Mouse (Mus musculus) layer of hippocampus, adult 11-12 months (tissue): ENCODE measurements around the gene Zfhx3.

Experiments used
- DNase-seq: peaks from one replicate; pipeline ENCODE4 v3.0.0; 2022; ENCODE audit warnings: low spot score

Zfhx3 gene

DNA sequence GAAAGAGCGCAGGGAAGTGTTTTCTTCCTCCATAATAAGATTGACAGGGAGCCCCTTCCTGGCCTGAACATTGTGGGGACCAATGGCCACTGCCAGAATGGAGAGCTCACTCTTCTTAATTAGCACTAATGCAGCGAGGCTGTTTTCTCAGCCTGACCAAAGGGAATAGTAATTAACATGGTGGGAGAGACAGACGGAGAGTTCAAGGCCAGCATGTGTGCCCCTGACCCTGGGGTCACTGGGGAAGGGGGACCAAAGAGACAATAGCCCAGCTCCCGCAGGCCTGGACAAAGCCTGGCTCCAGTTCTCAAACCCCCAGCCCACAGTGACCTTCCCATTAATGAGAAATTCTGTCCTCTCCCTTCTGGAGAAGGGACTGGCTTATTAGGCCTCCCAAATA, 419.0 kb downstream of the Zfhx3 start:
- DNase-seq: no peak

DNA sequence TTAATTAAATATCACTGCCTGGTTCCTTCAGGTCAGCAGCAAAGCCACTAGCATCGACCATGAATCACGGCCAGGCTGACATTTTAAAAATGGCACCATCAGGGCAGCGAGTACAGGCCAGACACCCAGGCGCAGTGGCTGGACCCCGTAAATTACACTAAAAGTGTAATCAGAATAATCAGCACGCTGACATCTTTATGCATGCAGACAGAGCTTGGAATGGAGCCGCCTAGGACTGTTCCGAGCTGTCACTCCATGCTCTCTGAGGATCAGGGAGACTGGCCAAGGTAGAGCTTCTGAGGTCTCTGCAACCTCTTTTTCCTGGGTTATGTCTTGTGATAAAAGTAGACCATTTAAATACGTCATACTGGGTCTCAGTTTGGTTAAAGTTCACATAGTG, 420.0 kb downstream of the Zfhx3 start:
- DNase-seq: no peak

DNA sequence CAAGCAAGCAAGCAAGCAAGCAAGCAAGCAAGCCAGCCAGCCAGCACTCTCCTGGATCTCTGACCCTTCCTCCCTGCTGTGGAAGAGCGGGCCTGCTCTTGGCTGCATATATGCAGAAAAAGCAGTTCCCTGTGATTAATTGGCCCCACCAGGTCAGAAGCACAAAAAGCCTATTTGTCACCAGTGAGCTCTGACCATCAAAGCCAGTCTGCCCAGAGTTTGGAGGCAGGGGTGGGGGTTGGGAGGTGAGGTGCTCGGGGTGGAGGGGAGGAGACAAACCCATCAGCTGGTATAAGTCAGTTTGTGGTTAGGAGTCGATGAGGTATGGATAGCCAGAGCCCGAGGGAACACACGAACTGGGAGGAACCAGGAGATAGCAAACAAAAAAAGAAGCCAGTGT, 421.0 kb downstream of the Zfhx3 start:
- DNase-seq: no peak

DNA sequence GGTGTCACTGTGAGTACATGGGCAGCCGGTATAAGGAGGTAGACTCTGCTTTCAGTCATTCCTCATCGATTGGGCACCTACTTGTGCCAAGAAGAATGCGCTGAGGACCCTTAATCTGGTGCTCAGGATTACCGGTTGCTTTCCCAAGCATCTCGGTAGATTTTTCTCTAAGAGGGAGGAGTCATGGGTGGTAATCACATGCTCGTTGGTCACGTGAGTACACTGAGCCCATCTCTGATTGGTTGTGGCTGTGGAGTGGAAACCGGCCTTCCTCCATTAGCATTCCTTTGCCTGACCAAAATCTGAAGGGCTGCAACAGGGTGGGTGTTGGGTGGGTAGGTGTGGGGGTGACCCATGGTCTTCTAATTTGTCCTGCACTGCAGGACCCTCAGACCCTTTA, 421.4 kb downstream of the Zfhx3 start:
- no peak for DNase-seq

DNA sequence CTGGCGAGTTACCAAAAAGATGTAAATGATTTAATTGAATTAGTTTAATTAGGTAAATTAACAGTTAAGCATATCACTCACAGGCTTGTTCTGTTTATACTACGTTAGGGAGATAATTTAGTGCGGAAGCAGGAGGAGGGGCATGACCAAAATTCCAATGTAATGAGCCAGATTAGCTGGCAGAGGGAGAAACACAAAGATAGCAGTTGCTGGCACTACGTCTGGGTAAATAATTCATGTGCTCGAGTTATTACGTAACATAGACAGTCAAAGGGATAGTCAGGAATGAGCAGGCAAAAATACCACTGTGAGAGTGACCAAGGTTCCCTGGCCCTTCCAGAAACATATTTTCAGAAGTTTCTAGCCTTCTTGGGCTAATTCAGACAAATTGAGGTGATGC, 426.6 kb downstream of the Zfhx3 start:
- DNase-seq: peak; percentile 12

DNA sequence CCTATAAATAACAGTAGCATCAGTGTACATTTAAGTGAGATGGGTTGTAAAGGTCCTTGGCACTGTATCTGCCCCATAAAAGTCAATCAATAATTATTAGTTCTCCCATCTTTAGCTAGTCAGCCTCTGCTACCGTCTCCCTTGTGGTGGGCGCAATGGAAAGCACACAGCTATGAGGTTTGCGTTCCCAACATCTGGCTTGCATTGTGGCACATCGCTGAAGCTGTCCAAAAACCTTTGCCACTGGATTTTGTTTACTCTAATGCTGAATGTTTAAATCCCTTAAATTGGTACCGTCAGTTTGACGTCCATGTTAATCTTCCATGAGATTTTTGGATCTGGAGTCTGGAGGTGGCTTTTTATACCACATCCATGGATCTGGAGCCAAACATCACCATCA, 428.3 kb downstream of the Zfhx3 start:
- DNase-seq: no peak

DNA sequence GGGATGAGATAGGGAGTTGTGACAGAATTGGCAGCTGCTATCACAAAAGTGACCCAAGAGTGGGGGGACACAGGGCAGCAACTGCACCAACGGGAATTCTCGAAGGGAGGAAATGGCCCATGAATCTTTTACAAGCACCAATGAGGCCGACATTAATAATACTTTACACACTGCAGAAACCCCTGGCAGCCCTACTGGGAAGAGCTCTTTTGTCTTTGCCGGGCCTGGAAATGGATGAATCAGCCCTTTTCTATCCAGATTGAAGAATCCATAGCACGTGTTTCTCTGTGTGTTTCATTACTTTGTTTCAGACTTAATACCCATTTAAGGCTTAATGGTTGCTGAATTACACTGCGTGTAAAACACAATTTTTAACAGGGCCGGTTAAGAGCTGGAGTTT, 430.6 kb downstream of the Zfhx3 start:
- DNase-seq: no peak

DNA sequence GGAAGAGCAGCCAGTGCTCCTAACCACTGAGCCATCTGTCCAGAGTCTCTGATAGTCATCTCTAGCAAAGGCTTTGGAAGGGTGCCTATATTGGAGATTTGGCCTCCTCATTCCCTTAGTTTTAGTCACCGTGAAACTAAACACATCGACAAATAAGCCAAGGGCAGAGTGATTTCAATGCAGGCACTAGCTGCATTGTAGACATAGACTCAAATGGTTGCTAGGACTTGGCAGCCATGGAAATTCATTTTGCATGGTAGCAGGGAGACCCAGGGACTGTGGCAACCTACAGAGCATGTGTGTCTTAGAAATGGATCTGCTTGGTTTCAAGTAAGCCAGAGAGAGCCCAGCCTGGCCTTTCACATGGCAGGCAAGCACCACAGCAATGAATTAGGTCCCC, 435.6 kb downstream of the Zfhx3 start:
- DNase-seq: no peak

DNA sequence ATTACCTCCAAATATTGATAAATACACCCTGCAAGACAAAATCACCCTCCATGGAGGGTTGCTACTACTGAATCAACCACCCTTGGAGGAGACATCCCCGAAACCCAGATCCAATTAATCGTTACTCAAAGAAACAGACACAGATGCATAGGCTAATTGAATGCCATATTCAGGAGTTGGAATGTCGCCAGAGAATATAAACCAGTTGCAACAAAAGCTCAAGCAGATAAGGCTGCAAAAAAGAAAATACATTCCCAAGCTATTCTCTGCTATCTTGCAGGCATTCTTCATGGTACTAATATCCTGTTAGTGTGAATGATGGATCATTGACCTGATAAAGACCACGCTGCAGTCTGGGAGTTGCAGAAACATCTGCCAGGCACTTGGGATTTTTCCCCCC, 440.7 kb downstream of the Zfhx3 start:
- DNase-seq: no peak

DNA sequence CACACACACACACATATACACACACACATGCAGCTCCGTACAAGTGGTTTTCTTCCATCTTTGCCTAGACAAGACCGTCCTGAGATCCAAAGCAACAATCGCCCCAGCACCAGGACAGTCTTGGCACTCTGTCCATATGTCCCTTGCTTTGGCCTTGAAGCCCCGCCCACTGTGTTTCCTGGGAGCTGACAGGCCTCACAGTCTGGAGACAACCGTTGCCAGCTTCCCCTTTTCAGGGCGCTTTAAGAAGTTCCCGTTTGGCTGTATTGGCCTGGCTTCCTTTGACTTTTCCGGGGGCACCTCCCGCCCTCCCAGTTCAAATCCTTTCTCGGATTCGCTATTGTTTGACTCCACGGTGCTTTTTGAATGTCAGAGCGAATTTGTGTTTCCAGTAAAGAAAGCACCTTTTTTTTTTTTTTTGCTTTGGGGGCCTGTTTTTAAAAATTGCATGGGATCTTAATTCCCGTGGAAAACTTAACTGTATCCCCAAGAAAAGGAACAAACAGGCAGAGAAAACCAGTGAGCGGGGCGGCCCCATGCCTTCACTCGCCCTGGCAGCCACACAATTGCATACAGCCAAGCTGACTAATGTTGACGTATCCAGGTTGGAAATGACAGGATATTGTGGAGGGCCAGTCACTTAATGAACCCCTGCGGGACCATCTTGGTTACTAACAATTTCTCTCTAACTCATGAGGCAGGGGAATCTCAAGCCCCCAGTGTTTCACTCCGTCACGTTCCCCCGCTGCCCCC, 444.9 kb downstream of the Zfhx3 start:
- DNase-seq: peak; percentile 40

DNA sequence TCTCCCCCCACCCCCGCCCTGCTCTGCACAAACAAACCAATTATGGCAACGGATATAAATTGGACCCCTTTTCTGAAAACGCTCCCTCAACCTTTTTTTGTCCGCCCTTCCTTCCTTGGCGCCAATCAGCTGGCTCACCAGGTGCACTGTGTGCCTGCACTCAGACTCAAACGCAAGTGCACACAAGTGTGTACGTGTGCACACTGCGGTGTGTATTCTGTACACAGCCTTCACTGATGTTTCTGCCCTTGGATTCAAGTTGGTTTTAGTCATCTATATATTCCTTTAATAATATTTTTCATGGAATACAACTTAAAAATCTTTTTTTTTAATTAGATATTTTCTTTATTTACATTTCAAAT, 445.4 kb downstream of the Zfhx3 start:
- DNase-seq: no peak

DNA sequence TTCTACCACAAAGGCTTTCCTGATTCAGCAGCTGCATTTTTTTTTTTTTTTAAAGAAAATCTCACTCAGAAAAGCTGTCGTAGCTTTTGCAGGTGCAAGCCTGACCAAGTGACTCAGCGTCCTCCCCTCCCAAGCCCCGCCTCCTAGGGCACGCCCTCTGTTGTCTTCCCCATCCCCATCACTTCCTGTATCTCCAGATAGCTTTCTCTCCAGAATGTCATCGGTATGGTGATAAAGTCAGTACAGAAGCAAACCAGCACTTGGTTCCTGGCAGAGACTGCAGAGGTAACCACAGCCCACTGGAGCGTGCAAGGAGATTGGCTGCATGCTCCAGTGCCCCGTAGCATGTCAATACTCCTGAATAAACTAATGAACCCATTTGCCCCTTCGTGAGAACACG, 450.5 kb downstream of the Zfhx3 start:
- DNase-seq: no peak

DNA sequence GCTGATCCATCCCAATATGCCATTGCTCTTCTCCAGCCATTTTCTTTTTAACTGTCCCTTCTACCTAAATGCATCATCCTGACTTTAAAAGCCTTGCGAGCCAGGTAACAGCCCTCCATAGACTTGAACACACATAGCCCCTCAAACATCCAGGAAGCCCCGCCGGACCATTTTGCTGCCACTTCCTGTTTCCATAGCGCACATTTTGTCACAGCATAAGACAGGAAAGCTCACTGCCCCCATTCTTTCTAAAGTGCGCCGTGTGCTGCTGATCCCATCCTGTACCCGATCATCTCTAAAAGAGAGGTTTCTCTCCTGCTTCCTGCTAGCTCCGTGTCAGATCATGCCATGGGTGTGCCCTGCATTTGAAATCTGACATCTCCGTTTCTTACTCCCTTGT, 459.7 kb downstream of the Zfhx3 start:
- DNase-seq: no peak

DNA sequence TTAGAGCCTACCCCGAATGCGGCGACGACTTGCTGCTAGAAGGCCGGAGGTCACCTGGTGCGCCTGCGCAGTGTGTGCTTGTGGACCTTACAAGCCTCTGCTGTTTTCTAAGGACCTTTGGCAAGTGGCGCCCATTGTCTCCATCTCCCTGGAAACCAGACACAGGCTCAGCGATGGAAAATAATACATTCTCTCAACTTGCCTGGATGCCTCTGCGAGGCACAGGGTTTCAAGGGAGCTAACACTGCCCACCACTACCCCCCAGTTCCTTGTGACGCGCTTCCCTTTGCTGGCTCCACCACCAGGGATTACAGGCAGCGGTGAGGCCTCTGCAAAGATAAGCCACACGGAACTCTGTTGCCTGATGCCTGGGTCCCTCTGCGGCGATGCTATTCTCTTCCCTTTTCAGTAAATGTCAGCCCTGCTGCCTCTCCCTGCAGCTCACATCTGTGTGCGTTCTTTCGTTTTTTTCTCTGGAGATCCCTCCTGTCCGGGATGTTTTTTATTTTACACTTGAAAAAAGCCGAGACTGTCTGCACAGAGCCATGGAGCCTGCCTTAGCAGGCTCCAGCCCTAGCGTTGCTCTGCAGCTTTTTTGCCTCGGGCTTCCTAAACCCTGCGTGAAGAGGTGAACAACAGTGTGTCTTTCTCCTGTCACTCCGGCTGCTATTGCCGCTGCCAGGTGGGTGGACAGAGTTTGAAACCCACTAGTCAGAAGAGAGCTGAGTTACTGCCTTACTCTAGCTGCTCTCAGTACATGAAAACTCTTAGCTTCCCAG, 464.5 kb downstream of the Zfhx3 start:
- peak; percentile 22 for DNase-seq

DNA sequence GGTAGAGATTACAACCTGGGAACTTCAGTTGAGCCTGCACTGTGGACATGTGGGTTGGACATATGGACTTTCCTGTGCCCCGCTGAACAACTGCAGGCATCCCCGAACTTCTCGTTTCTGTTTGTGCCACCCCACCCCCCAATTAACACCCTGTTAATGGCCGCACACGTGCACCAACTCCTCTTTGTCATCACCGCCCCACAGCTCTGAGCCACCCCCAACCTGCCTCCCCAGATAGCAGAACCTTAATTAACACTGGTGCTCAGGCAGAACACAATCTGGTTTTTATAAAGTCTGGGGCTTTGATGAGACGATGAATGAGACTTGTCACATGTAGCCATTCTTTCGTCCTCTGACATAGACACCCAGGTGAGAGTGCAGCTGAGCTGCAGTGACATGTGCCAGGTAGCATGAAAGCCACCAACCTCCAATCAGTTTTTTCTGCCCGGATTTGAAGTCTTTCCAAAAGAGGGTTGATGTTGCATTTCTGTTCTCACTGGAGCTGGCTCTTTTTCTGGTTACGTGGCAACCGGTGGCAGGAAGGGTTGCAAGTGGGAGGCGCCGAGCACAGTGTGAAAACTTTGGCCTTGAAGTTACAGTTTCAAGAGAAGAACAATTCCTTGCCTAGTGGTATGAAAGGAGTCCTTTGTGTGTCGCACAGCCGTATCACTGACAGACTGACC, 476.9 kb downstream of the Zfhx3 start:
- DNase-seq: peak; percentile 32

DNA sequence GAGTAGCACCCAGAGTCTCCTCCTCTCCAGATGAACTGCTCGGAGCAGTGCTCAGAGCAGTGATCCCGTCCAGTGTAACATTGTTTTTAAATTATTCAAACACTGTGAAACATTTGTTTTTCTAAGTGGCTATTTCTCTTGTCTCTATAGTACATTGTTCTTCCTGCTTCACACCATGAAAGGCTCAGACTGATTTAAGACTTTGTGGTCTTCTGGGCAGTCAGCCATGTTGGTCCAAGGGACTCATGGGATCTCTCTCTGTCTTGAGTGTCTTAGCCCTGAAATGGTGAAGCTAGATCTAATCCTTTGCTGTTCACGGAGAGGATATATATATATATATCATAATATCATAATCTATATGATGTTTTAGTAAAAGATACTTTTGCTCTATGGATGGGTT, 480.1 kb downstream of the Zfhx3 start:
- no peak for DNase-seq

DNA sequence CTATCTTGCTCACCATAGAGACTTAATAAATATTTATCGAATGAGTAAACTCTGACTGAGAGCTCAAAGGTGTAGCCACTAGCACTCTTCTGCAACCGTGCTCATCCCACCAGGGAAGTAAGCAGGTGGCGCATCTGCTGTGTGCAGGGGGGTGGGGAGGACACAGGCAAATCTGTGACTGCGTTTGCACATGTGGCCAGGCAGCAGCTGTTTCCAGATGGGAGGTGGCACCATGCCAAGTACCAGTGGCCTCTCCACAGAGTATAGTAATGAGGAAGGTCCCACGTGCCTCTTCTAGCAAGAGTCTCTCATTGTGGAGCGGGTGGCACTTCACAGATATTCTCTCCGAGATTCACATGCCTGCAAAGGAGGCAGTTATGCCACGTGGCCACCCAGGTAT, 481.9 kb downstream of the Zfhx3 start:
- DNase-seq: no peak

DNA sequence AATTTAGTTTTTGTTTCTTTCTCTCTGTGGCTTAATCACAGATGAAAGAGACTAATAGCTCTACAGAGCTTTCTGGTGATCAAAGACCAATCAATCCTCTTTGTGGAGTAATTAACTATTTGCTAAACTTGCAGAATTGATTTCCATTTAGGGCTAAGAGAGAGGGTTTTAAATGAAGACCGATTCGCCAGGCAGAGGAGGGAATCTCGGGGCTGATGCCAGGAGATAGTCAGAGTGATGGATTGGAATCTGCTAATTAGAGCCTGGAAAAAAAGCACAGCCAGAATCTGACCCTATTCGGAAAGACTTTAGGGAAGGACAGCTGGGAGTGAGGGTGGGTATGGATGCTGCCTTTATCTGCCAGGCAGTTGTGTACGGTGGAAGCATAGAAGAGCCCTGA, 490.9 kb downstream of the Zfhx3 start:
- no peak for DNase-seq

DNA sequence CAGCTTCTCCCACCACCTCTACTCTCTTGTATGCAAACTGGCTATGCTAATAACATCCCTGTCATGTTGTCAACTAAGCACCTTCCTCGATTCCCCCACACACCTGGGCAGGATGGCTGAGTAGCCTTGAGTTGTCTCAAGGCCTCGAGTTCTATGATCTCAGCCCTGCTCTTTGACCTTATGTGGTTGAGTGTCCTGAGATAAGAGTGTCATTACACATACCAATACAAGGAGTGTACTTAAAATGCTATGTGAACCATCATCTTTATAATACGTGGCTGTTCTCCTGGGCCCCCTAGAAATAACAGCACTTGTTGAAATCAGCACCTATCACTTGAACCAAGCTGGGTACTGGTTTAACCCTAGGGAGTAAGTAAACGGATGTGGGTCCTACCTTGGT, 492.1 kb downstream of the Zfhx3 start:
- no peak for DNase-seq

DNA sequence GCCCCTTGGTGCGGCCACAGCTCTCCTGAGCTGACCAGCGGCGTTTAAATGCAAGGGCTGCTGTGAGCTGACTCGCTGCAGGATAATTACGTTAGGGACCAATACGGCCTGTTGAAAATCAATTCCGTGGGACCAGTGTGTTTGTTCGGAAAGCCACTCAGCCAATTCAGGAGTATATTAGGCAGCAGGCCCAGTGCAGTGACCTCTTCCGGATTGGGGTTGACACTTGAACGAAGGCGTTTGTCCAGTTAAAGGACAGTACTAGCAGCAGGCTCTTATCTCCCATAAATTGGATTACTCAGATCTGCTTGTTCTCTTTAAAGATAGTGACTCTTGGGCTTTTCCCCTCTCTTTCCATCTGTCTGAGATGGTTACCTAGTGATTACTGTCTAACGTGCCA, 493.9 kb downstream of the Zfhx3 start:
- no peak for DNase-seq

DNA sequence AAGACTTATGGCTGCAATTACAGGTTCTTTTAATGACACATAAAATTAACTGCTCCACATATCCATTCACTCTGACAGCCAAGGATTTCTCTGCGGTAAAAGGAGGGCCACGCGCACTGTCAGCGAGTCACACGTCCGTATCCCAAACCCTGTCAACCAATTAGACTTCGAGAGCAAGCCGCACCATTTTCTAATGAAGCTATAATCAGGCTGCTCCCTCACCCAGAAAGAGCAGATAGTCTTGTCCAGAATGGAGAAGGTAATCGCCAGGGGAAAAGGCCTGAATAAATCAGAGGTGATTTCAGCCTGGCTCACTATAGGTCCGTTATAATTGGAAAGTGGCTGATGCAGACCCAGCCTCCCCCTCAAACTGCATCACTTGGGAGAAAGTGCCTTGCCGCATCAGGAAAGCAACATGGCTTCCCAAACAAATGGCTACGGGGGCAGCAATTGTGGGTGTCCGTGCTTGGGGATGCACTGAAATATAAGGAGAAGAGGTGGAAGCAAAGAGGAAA, 494.9 kb downstream of the Zfhx3 start:
- no peak for DNase-seq

DNA sequence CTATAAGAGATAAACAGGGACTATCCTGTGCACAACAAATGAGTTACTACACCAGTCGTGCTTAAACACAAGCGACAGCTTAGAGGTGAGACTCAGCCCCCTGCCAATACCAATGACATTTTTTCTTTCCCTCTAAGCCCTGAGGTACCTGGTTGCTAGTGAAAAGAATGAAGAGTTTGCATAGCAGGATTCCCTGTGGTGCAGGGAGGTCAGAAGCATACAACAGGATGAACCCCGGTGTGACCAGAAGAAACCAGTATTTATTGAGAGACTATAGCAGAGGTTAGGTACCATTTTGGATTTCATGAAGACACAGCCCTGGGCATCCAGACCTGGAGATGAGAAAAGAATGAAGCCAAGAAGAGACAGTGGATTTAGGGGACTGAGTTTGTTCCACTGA, 498.0 kb downstream of the Zfhx3 start:
- DNase-seq: no peak

DNA sequence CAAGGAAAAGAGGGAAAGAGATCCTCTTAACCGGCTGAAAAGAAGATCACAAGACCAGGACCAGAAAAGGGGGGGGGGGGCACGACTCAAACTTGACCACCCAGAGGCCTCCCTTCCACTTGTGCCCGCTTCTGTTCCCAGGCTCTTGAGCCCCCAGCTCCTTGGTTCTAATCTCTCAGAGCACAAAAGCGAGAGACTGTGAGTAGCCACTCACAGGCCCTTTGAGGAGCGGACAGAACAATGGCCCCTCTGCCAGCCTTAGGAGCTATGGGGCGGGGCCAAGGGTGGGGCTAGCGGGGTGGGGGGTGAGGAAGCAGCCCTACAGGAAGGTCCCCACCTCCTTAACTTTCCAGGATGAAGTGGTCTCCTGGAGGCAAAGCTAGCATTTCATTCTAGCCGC, 508.4 kb downstream of the Zfhx3 start:
- no peak for DNase-seq
